Mouse (Mus musculus) embryonic fibroblast, embryonic 13.5 days (primary cell): ENCODE measurements around the gene Limd1.

Source experiments
- CTCF ChIP-seq: IDR thresholded peaks from 2 replicates; pipeline ENCODE4 v1.5.1; 2011; ENCODE audit warnings: mild to moderate bottlenecking, control low read depth, low read length, moderate library complexity, borderline replicate concordance; ENCODE audit not compliant: insufficient read depth
- POLR2A ChIP-seq: IDR thresholded peaks from 2 replicates; pipeline ENCODE4 v1.6.1; 2011; ENCODE audit warnings: low read depth, mild to moderate bottlenecking, control low read depth, low read length, moderate library complexity

- TF ChIP-seq CTCF, result no peak
- no peak for TF ChIP-seq POLR2A
Measured at GRCm38 (mm10) chr9:123486635-123487034, 8.1 kb downstream of the Limd1 start.
